Mouse (Mus musculus): ENCODE results near the gene Slc22a23.

- TF ChIP-seq ZC3H11A (IDR thresholded peaks at IDR 0.05; ENCODE audit: borderline replicate concordance, low read depth, low read length) (no peak), MAFK (IDR thresholded peaks at IDR 0.05; ENCODE audit: insufficient read depth, low read depth, low read length) (no peak), ZNF384 (IDR thresholded peaks at IDR 0.05; ENCODE audit: low read depth, low read length) (no peak), HCFC1 (IDR thresholded peaks at IDR 0.05; ENCODE audit: borderline replicate concordance, insufficient read depth, low read length) (no peak)
These were observed 40.1 kb downstream of the Slc22a23 start for GRCm38 (mm10) chr13:34304896-34305295.

Data from ES-E14 (cell line).